Mouse (Mus musculus): ENCODE results near the gene March5. TPM values are rescaled to one million over a fixed set of nuclear protein-coding genes. Genes with fewer than 3 reads are reported as not detected.
"Not testable (repeated sequence)": the region's sequence is repeated elsewhere in the genome, so short reads cannot be mapped to it uniquely, and the experiment has no call there.

Gene March5
- polyA plus RNA-seq, 1 experiment from 2014 or later, result 102 TPM

DNA sequence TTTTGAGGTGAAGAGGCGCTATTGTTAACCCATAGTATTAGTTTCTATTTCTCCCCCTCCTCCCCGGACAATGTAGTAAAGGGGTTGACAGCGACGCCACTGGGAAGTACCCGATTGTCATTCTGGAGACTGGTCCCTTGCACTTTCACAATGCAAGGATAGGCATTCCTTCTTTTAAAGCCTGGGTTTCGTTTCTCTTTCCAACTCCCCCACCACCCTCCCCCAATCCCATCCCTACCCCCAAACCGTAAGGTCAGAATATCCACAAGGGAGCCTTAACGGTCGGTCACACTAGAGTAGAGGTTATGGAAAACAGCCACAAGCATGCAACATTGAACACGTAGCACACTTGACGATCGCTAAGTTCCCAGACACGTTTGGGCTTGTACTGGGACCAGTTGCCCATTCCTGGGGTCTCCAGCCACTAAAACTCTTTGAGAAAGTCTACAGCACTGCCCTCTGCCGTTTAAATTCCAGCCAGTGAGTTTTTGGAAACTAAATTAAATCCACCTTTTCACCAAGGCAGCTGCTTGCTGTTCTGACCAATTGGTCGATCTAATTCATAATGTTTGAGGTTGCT is 923 bp downstream of the March5 start, which contains the start of gene Cpeb3:
Gene Cpeb3 (minus strand): TSS at position 426 of the 580 bp plus-strand sequence.
- peak; percentile 30 for DNase-seq (ENCODE audit: low spot score)

DNA sequence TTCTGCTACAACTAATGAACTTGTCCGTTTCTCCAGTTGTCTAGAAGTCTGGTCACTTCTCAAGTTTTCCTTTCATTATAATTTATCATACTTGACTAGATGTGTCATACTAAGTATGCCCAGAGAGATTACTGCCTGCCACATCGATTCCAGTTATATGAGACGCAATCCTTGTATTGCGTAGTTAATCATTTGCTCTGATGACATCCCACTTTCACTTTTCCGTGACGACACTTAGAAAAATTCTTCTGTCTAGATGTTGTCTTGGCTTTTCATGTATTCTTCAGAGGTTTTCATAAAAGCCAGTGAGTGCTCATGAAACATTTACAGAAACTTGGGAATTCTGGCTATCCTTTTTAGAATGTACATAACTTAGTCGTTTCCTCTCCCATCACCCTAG is 1.6 kb downstream of the March5 start:
- DNase-seq (ENCODE audit: low spot score), result no peak

DNA sequence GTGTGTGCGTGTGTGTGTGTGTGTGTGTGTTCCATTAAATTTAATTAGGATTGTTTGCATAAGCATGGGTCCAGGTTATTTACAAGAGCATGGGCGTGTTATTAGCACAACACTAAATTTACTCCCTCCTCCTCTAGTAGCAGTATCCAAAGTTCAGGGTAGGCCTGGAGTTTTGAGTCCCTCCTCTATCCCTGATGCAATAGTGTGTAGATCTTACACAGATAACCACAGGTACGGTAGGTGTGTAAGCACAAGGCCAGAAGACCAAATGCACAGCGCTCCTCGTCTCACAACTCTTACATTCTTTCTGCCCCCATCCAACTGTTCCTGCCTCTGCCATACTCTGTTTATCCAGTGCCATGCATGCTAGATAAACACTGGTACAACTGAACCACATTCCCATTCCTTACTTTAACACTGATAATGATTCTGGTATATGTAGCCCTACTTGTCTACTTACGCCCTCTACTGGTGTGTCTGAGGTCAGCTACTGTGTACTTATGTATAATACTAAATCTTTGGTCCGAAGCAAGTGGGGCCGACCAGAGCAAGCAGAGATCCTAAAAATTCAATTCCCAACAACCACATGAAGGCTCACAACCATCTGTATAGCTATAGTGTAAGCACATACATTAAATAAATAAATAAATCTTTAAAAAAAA is 2.3 kb downstream of the March5 start:
- no peak for DNase-seq (ENCODE audit: low spot score)

DNA sequence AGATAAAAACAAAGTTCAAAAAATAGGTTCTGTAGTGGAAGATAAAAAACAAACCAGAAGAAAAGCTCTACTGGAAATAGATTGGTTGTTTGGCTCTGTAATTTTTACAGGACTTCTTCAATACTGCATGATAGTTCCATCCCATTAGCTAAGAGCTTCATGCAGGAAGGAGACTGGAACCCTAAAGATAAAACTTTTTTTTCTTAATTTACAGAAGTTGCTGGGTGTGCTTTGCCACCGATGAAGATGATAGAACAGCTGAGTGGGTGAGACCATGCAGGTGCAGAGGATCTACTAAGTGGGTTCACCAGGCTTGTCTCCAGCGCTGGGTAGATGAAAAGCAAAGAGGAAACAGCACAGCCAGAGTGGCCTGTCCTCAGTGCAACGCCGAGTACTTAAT is 3.1 kb downstream of the March5 start:
- DNase-seq (ENCODE audit: low spot score), result no peak

DNA sequence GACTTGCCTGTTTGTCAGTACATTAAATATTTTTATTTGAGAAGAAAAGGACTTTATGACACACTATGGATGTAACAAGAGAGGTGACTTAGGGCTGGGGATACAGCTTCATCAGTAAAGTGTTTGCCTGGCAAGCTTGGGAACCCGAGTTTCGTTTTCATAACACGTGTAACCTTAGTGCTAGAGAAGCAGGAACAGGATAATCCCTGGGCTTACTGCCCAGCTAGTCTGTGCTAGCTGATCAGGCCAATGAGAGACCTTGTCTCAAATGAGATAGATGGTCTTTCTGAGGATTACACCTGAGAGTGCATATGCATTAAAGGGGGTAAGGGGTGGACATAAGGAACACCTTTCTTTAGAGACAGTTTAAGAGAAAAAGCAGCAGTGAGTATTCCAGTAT is 4.1 kb downstream of the March5 start:
- DNase-seq (ENCODE audit: low spot score), result no peak

DNA sequence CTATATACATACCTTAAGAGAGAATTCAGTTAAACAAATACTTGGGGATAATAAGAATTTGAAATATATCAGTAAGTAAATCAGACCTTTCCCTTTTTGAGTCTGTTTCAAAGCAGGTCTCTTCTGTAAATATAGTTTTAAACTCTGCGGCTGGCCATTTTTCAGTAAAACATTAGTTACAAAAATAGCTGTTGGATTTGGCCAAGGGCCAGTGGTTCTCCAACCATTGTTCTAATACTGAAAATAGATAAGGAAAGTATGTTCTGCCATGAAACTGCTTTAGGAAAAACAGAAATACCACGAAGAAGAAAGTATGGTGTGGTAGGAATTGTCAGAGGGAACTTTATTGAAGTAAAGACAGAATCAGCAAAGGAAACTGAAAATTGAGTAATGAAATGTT is 7.4 kb downstream of the March5 start:
- no peak for DNase-seq (ENCODE audit: low spot score)

DNA sequence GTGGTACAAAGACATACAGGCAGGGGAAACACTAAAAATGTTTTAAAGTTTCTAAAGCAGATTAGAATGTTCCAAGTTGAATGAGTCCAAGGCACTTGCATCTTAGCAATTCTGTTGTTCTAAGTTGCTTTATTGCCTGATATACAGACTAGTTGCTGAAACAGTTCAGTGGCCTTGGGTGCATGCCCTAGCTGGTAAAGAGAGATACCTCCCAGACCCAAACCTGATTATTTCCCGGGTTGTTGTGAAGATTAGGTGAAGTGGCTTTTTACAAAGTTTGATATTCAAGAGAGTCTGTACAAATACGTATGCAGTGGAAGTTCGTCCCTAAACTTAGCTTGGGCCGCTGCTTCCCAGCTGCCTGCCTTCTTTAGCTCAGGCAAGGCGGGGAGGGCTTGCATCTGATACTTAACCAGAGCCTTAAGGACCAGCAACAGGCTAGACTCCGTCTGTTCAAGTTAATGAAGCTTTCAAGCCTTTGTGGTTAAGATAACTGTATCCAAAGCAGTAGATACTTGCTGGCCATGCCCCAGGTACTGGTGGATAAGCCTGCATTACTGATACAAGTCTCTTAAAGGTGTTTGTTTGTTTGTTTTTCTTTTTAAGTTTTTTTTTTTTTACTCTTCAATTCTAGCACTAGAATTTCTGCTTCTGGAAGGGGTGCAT is 18.0 kb downstream of the March5 start:
- DNase-seq (ENCODE audit: low spot score), result no peak

DNA sequence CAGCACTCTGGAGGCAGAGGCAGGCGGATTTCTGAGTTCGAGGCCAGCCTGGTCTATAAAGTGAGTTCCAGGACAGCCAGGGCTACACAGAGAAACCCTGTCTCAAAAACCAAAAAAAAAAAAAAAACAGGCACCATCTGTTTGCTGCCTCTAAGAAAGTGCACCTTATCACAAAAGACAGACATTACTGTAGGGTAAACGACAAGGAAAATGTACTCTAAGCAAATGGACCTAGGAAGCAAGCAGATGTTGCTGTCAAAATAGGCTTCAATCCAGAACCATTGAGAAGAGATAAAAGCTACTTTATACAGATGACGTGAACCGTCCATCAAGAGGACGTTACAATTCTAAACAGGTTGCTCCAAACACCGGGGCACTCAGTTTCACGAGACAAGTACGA is 25.3 kb downstream of the March5 start:
- not testable (repeated sequence) for DNase-seq (ENCODE audit: low spot score)

DNA sequence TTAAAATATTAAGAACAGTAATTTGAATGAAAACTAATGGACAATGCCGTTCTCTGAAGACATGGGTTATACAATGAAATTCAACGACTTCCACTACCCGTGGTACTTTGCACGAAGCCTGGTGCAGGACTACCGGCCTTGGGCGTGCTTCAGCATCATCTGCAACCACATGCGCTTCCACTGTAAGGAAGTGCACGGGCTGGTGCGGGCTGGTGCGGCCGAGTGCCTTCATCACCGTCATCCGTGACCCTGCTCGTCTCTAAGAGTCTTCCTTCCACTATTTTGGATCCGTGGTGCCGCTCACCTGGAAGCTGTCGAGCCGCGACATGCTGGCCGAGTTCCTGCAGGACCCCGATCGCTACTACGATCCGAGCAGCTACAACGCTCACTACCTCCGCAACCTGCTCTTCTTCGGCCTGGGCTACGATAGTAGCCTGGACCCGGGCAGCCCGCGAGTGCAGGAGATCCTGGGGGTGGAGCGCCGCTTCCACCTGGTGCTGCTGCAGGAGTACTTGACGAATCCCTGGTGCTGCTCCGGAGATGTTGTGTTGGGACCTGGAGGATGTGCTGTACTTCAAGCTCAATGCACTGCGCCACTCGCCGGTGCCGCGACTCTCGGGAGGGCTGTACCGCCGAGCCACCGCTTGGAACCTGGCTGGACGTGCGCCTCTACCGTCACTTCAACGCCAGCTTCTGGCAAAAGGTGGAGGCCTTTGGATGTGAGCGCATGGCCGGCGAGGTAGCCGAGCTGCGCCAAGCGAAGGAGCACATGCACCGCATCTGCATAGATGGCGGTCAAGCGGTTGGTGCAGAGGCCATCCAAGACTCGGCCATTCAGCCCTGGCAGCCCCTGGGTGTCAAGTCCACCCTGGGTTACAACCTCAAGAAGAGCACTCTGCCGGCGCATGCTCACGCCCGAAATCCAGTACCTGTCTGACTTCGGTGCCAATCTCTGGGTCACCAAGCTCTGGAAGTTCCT is 26.5 kb downstream of the March5 start:
- DNase-seq (ENCODE audit: low spot score), result no peak

DNA sequence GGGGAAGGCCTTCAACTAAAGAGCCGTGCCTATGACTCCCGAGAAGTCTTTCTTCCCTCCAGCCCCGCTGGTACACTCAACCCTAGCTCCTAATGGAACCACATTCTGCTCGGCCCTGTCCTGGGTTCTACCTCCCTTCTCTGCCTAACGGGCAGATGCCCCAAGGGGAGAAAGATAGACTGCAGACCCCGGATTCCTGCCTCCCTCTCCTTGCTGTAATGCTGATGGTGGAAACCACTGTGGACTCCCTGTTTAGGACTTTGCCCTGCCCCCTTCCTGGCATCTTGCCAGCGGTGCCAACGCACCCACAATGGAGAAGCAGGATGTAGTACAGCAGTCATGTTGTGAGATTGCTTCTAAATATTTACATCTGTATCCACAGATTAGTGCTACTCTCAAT is 28.5 kb downstream of the March5 start:
- DNase-seq (ENCODE audit: low spot score), result no peak

DNA sequence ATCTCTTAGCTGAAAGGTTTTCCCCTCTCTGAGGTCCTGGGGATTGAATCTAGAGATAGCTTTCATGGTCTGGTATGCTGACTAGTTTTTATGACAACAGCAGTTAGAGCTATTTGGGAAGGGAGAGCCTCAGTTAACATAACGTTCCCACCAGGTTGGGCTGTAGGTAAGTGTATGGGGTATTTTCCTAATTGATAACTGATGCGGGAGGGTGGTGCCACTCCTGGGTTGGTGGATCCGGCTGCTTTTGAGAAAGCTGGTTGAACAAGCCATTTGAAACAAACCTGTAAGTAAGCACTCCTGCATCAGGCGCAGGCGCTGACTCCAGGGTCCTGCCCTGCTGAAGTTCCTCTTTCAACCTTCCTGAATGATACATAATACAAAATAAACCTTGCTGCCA is 30.0 kb downstream of the March5 start:
- DNase-seq (ENCODE audit: low spot score), result no peak

DNA sequence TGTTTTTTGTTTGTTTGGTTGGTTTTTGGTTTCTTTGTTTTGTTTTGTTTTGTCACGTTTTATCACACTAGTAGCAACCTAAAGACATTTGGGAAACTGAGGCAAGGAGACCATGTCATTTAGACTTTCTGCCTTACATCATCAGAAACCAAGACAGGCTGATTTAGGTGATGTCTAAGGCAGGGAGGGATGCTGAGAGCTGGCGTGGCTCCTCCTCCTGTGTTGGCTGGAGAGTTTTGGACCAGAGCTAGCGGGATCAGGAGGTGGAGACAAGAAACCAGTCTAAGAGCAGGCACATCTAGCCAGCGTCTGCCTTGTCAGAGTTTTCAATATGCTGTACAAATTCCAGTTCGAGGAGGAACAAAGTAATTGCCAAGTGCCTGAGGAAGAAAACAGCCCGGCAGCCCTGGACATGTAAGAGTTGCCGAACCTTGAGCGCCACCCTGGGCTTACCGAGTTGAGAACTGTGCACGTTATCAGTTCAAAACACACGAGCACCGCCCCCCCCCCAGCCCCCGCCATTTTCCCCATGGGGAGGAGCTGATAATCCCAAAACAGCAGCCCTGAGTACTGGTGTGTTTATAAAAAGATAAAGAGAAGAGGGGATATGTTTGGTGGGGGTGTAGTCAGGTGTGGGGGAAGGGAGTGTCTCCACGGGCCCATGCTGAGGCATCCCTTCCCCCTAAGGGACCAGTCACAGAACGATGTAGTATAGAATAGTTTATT is 30.5 kb downstream of the March5 start:
- DNase-seq (ENCODE audit: low spot score), result no peak

DNA sequence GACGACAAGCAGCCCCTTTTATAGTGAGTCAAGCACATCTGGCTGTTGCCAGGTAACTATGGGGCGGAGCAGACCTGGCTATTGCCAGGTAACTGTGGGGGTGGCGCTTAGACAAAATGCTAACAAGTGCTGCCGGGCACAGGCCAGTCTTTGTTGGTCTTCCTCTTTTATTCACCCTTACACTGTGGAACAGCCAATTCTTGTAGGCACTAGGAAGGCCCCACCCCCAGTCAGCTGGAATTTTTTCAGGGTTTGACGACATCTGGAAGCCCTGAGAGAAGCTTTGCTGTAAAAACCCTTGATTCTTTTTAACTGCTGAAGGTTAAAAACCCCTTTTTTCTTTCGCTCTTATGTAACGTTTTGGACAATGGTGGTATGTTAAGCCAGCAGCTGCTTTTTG is 31.3 kb downstream of the March5 start:
- no peak for DNase-seq (ENCODE audit: low spot score)

DNA sequence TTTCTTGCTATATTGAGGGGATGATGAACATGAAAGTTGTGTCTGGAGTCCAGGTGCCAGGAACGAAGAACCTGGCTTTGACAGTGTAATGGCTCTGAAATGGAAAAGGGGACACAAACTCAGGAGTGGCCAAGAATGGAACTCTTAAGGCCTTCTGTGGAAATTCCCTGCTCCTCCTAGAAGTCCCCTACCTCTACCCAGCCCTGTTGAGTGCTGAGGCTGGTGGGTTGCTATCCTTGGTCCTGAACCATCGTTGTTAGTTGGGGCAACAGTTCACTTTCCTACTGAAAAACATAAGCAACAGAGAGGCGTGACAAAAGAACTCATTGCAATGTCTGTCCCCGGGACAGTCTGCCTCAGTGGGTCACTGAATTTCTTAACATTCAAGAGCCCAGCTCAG is 31.8 kb downstream of the March5 start:
- peak; percentile 34 for DNase-seq (ENCODE audit: low spot score)

DNA sequence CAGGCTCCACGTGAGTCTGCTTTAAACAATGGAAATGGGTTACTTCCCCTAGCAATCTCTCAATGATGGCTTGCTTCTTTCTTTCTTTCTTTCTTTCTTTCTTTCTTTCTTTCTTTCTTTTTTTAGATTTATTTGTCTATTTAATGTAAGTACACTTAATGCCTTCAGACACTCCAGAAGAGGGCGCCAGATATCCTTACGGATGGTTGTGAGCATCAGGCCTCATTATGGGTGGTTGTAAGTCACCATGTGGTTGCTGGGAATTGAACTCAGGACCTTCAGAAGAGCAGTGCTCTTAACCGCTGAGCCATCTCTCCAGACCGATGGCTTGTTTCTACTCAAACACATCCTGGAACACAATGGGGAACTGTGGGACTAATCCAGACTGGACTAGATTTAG is 33.9 kb downstream of the March5 start:
- DNase-seq (ENCODE audit: low spot score), result peak; percentile 8

DNA sequence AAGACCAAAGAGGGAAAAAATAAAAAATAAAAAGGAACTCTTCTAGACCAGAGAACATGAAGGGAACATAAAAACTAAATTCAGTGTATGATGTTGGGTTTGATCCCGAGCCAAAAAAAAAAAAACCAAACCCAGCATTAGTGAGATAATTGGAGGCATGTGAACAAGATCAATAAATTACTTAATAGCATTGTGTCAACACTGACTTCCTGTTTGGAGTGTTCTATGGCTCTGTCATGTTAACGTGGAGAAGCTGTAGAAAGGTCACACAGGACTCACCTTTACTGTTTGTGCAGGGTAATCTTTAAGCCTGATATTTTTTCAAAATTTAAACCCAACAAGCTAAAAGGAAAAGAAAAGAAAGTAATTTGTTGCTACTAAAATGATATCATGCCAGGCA is 35.4 kb downstream of the March5 start:
- no peak for DNase-seq (ENCODE audit: low spot score)

DNA sequence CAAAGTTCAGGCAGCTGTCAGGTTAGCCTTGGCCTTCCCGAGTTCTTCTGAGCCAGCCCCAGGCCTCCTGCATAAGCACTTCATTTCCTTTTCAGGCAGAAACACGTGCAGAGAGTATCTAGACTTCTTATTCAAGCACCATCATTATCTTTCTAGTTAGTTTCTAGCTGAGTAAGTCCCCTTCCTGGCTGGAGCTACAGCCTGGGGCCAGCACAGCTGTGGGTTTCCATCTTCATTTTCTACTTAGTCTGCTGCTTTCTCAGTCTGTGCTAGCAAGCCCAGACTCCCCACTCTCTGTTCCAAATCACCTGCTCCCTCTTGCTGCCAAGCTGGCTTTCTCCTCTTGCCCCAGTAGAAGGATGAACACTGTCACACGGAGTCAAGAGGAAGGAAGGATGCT is 39.5 kb downstream of the March5 start:
- no peak for DNase-seq (ENCODE audit: low spot score)

DNA sequence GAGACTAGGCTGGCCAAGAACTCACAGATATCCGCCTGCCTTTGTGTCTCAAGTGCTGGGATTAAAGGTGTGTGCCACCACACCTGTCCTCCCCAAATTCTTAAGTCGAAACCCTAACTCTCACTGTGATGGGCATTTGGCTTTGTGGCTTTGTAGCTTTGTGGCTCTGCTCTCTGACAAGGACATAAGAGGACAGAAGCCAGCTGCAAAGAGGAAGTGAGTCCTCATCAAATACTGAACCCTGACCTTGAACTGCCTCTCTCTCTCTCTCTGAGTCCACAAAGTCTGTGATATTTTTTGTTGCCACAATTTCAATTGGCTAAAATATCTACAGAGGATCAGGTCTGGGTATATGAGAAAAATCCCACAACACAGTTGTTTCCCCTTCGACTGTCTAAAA is 40.9 kb downstream of the March5 start:
- no peak for DNase-seq (ENCODE audit: low spot score)

DNA sequence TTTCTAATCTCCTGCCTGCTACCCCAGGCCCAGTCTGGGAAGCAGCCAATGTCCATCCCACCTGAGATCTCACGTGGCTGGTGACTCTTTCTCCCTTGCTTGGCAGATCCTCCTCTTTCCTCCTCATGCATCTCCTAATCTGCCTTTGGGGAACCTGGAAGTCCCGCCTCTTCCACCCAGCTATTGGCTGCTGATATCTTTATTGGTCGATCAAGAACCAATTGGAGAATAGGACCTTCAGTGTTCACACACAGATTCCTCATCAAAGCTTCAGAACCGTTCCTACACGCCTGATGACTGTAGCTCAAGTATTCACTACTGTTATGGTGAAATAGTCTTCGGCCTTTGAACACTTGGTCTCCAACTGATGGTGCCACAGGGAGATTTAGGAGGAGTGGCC is 44.8 kb downstream of the March5 start:
- no peak for DNase-seq (ENCODE audit: low spot score)

DNA sequence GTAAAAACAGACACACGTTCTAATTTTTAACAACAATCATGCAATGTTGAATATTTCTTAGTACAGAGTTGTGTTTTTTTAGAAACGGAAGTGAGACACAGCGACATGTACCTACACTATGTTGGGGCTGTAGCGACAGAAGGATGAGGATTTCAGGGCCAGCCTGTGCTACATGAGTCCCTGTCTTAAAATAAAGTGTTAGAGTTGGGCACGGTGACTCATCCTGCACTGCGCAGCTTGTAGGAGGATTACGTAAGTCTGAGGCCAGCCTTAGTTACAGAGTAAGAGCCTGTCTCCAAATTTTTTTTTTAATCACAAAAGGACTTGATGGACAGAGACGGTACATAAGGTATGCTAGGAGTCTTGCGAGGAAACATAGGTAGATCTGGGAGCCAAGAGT is 48.0 kb downstream of the March5 start:
- DNase-seq (ENCODE audit: low spot score), result no peak

DNA sequence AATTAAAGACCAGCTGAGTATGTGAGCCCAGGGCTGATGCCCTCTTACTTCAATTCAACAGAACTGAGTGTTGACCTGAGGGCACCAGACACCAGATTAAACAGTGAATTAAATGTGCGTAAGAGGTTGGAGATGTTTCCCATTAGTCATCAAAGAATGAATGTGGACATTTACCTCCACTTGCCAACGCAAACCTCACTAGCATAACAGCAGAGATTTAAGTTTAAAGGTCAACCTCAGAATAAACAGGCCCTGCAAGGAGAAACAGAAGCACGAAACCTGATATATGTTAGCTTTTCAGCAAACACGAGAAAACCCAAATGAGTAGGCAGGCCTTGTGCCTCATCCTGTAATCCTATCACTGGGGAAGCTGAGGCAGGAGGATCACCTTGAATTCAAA is 55.0 kb downstream of the March5 start:
- no peak for DNase-seq (ENCODE audit: low spot score)
